Mouse (Mus musculus) kidney, adult 9 months (tissue): ENCODE measurements around the gene Poc1b.

ENCODE experiments used
- DNase-seq: peaks from one replicate; pipeline ENCODE4 v3.0.0; 2022

The Poc1b gene

DNA sequence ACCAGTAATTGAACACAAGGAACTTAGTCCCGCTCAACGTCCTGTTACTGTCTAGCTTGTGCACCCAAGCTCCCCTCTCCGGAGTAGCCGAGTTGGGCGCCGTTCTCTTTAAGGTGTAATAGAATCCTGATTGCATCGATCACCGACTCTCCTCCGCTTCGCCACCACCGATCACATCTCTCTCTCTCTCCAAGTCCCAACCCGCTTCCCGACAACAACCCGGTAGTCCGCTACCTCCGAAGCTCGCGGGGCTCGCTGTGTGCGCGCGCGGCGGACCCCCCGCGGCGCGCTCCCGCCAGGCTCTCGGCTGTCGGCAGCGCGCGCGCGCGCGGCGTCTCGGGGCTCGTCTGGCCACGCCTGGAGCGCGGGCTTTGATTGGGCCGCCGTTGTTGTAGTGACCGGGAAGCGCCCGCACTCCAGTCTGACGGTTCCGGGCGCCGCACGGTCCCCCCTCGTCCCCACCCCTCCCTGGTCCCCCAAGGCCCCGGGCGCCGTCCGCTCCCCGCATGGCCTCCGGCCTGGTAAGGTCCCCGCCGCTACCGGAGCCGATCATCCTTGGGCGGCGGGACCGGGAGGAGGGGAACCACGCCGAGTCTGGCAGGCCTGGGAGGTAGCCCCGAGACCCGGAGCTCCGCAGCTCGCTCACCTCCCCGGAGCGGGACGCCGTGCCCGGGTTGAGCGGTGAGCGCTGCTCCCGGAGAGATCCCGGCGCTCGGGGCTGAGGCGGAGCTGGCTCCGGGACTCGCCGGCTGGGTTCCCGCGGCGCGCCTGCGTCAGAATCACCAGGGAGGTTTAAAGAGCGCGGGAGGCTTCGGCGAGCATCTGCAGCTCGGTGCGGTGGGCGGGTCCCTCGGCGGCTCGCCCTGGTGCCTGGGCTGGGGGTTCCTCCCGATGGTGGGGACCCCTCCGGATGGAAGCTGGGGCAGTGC lies at the start of gene Poc1b:
Gene Poc1b, plus strand, starts transcription at position 334 of the 929 bp plus-strand sequence.
- DNase-seq: peak; percentile 81

DNA sequence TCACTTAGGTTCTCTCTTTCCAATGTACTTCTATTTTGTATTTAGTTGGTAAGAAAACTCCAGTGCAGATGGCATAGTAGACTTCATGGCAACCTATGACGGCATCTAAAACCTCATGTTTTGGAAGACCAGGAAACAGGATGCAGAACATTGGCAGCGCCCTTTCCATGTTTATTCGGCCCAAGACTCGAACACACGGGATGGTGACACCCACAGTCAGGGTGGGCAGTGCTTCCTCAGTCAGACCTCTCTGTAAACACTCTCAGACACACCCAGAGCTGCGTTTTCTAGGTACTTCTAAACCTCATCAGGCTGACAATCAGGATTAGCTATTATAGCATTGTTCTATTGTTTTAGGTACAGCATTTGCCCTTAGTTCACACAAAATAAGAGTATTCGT lies 46.2 kb upstream of the Poc1b start:
- no peak for DNase-seq

DNA sequence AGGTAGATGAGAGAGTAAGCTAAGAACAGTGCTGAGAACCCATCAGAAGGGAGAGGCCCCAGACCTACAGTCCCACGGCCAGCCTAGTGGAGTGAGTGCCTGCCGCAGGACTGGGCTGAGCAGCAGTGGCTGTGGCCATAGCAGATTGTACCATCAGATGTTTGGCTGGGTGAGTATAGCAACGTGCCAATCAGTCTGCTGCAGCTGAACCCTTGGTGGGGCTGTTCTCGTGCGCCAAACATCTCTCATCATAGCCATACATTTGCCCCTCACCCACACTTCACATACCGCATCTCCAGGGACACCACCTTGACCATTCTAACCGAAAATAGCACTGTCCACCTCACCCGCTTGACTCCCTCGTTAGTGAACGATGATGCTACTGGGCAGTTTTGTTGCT lies 45.4 kb upstream of the Poc1b start:
- DNase-seq: no peak

DNA sequence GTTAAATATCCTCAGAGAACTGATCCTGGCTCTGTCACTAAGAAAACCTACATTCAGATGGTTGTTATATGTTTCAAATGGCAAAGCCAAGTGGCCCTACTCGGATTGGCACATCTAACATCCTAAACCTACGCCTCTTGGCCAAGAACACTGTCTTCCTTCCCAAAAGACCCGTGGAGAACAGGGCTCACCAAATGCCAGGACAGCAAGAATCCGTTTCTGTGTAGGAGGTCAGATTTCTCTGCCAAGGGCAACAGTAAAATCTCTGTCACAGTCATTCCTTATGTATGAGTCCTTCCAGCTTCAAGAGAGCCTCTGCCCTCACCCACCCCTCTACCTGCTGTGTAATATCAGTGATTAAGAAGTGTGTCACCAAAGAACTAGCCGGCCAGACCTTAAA lies 44.3 kb upstream of the Poc1b start:
- DNase-seq: no peak

- DNase-seq: no peak
These were observed 30.5 kb upstream of the Poc1b start for GRCm38 (mm10) chr10:99076113-99076895.

DNA sequence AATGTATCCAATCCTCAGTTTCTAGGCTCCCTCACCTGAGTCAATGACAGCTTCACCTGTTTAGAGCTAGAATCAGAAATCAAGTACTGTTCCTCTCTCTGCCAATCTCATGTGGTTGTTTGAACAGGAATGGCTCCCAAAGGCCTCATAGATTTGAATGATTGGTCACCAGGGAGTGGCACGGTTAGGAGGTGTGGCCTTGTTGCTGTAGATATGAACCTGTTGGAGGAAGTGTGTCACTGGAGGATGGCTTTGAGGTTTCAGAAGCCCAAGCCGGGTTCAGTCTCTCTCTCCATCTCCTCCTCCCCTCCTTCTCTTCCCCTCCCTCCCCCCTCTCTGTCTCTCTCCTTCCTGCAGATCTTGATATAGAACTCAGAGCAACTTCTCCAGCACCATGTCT lies 28.2 kb upstream of the Poc1b start:
- DNase-seq: no peak

GRCm38 (mm10) chr10:99081569-99081990 lies 25.3 kb upstream of the Poc1b start:
- no peak for DNase-seq

- DNase-seq: peak; percentile 60
These were observed 23.3 kb upstream of the Poc1b start for GRCm38 (mm10) chr10:99083431-99084003.

- DNase-seq: peak; percentile 88
These were observed 22.2 kb upstream of the Poc1b start for GRCm38 (mm10) chr10:99084397-99085239.

GRCm38 (mm10) chr10:99085240-99085587 lies 21.6 kb upstream of the Poc1b start:
- DNase-seq: no peak

GRCm38 (mm10) chr10:99086029-99086428 lies 20.8 kb upstream of the Poc1b start:
- no peak for DNase-seq

DNA sequence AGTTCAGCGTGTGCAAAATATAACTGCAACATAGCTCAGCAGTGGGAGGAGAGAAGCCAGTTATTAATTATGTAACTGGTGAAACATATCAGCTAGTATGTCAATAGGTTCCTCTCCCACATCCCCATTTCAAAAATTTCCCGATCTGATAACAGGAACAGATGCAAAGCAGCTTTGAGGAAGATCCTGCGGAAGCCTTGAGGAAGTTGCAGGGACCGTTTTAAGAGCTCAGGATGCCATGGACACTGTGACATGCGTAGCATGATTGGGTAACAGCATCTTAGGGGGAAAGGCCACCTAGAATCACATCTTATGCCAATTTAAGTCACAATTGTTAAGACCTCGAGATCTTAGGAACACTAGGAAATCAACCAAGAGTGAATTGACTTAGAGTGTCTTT lies 16.9 kb upstream of the Poc1b start:
- no peak for DNase-seq

DNA sequence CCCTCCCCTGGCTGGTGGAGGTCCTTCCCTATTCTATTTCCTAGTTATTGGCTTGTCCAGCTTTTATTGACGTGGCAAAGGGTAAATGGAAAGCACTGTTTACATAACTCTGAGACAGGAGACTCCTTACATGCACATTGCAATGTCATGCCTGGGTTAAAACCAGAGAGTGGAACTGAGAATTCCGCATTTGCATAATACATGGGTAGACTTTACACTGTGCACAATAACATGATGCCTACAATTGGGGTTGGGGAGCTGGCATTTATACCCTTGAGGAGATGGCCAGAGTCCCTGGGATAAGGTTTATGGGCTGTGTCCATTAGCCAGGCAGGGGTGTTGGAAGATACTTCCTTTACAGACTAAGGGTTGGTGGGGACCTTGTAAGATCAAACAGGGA lies 13.5 kb upstream of the Poc1b start:
- DNase-seq: no peak

DNA sequence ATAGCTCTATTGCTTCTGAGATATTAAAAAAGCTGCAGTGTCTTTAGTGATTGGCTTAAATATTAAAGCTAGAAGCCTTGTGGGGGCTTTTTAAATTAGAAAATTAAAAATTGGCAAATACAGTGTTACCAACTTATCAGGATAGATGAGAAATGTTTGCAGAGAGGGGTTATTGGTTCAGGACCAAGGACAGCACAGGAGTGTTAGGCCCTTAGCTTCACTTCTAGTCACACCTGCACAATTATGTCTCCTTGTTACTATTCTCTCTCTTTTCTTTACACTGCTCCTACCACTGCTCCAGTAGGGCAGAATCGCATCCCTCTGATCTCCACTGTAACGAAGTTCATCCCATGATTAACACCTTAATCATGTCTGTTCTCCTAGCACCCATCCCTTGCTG lies 11.7 kb upstream of the Poc1b start:
- DNase-seq: no peak

- peak; percentile 50 for DNase-seq
These were observed 9.5 kb upstream of the Poc1b start for GRCm38 (mm10) chr10:99097374-99097773.

DNA sequence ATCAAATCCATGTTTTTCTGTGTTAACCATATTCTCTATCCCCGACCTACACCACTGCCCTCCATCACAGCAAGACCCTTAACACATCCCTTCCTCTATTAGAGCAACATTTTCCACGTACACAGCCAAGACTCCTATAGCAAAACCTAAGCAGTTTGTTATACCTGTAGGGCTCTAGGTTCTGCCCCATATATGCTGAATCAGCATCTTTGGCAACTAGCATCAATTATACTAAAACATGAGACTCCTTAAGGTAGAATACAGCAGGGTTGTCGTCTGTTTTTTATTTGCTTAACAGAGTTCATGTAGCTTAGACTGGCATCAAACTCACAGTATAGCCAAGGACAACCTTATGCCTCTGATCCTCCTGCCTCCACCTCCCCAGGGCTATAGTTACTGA lies 1.3 kb upstream of the Poc1b start:
- no peak for DNase-seq

GRCm38 (mm10) chr10:99106311-99106702 lies 529 bp upstream of the Poc1b start:
- no peak for DNase-seq

GRCm38 (mm10) chr10:99107964-99108363 lies 1.1 kb downstream of the Poc1b start, which contains the start of gene Galnt4:
Gene Galnt4 (plus strand): TSS chr10:99108159.
- peak; percentile 89 for DNase-seq

DNA sequence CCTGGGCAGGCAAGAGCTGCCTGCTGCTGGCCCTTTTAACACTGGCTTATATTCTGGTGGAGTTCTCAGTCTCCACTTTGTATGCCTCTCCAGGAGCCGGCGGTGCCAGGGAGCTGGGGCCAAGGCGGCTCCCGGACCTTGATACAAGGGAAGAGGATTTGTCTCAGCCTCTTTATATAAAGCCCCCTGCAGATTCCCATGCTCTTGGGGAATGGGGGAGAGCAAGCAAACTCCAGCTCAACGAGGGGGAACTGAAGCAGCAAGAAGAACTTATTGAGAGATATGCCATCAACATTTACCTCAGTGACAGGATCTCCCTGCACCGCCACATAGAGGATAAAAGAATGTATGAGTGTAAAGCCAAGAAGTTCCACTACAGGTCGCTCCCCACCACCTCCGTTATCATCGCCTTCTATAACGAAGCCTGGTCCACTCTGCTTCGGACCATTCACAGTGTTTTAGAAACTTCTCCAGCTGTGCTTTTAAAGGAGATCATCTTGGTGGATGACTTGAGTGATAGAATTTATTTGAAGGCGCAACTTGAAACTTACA lies 1.7 kb downstream of the Poc1b start:
- DNase-seq: no peak

GRCm38 (mm10) chr10:99113533-99113932 lies 6.7 kb downstream of the Poc1b start:
- DNase-seq: no peak

DNA sequence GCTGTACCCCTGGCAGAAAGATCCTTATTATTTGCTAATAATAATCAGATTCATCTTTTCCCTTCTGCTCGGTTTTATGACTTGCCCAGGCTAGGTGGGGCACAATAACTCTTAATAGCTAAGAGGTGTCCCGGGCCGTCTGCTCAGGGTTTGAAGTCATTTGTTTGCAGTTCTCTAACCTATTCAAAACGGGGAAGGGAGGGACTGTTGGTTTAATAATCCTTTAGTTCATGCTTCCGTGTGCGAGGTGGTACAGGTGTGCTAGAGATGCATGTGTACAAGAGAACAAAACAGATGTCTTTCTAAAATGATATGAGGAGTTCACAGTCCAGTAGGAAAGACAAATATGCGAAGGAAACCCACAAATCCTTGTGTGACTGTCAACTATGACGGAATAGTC lies 7.5 kb downstream of the Poc1b start:
- DNase-seq: no peak

GRCm38 (mm10) chr10:99115471-99116236 lies 8.8 kb downstream of the Poc1b start:
- no peak for DNase-seq
